Mouse (Mus musculus) gastrocnemius, adult 2 months (tissue): ENCODE data around the gene Reln. TPM values are rescaled to one million over a fixed set of nuclear protein-coding genes. Genes with fewer than 3 reads are reported as not detected.

Source experiments
- DNase-seq: peaks from one replicate; pipeline ENCODE4 v3.0.0; 2022
- H3K27ac ChIP-seq: fragments of 200-600 bp; 2 replicates; pipeline ENCODE4 v1.8.1; 2022; ENCODE audit warnings: mild to moderate bottlenecking
- H3K4me3 ChIP-seq: fragments of 200-600 bp; 2 replicates; pipeline ENCODE4 v1.8.1; 2022; ENCODE audit warnings: mild to moderate bottlenecking, moderate library complexity
- CTCF ChIP-seq: fragments of 200-600 bp; IDR thresholded peaks from 2 replicates; pipeline ENCODE4 v1.8.1; 2022; ENCODE audit warnings: antibody characterized with exemption, mild to moderate bottlenecking, moderate library complexity
- intact Hi-C: fragments of 180-260 bp; cut with DNase I; formaldehyde crosslinking; loops from one replicate; pipeline ENCODE4 v1.15.1; 2025
- total RNA-seq, 2 experiments: library from RNA; stranded (reverse); gene quantifications; 2 replicates each; pipeline ENCODE4 v1.2.3; 2021

The Reln gene
- total RNA-seq, 2 experiments from 2014 or later = 1.8 to 2.8 TPM

- intact Hi-C loops = no loop called here
- TF ChIP-seq CTCF = peak; percentile 26; the same call in 1 of the 2 replicates
- Histone ChIP-seq H3K4me3 (no peak overlapping the region), H3K27ac (no peak overlapping the region)
- DNase-seq = no peak
Observed at GRCm38 (mm10) chr5:21844676-21845075, 499.8 kb downstream of the Reln start.

Other genes with a start within 250 kb of the Reln start
- 1 to 10 TPM; 7.1 to 8.7 TPM for gene Orc5, start 205.7 kb upstream of the Reln start, total RNA-seq